Mouse (Mus musculus) common myeloid progenitor, adult 5-6 weeks (primary cell): Measurements from ENCODE around the gene Glis3. TPM values are rescaled to one million over a fixed set of nuclear protein-coding genes. Genes with fewer than 3 reads are reported as not detected.

Experiments used
- ATAC-seq: replicated peaks from 2 replicates; pipeline ENCODE4 v1.8.0; 2016; ENCODE audit warnings: low read depth, mild to moderate bottlenecking, moderate TSS enrichment, inconsistent platforms; ENCODE audit not compliant: poor library complexity, severe bottlenecking
- total RNA-seq: library from RNA; stranded (forward); fragments of 200-1000, 187-1606 nt; gene quantifications from 2 replicates; pipeline ENCODE4 v1.2.3, GENCODE M21; 2017

Gene Glis3
- total RNA-seq: 0.63 and 0.73 TPM in 2 replicates

DNA sequence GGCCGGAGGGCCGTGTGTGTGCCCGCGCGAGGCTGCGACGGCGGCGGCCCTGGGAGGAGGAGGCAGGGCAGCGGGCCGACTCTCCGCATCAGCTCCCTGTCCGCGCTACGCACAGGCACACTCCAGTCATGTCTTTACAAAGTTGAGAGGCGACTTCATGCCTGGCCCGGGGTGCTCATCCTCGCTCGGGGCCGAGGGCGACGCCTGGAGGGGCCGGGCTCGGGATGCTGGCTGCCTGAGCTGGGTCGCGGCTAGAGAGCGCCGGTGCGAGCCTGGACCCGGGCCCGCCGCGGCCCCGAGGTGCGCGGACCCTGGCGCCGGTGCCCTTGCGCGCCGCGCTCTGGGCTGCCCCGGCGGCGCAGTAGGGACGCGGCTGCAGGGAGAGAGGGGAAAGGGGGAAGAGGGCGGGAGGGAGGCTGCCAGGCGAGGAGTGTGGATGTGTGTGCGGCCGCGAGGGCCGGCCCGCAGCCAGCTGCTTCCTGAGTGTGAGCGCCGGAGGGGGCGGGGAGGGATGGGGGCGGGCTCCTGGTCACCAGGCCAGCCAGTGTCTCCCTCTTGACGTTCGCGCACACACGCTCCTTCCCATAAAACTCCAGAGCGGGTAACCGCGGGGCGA is at the start of gene Glis3:
Glis3 (minus strand) TSS at position 302 of the 616 bp plus-strand sequence.
- peak; percentile 83 for ATAC-seq

GRCm38 (mm10) chr19:28726161-28726880 is 46.4 kb upstream of the Glis3 start:
- ATAC-seq: no peak

GRCm38 (mm10) chr19:28724641-28725040 is 44.8 kb upstream of the Glis3 start:
- ATAC-seq: no peak

GRCm38 (mm10) chr19:28722626-28723025 is 42.7 kb upstream of the Glis3 start:
- ATAC-seq: no peak

GRCm38 (mm10) chr19:28721834-28722233 is 42.0 kb upstream of the Glis3 start:
- ATAC-seq: no peak

GRCm38 (mm10) chr19:28720016-28720415 is 40.1 kb upstream of the Glis3 start:
- no peak for ATAC-seq

- ATAC-seq: no peak
These were observed 34.8 kb upstream of the Glis3 start for GRCm38 (mm10) chr19:28714674-28715073.

- no peak for ATAC-seq
These were observed 17.8 kb upstream of the Glis3 start for GRCm38 (mm10) chr19:28697718-28698117.

GRCm38 (mm10) chr19:28686398-28686797 is 6.5 kb upstream of the Glis3 start:
- no peak for ATAC-seq

DNA sequence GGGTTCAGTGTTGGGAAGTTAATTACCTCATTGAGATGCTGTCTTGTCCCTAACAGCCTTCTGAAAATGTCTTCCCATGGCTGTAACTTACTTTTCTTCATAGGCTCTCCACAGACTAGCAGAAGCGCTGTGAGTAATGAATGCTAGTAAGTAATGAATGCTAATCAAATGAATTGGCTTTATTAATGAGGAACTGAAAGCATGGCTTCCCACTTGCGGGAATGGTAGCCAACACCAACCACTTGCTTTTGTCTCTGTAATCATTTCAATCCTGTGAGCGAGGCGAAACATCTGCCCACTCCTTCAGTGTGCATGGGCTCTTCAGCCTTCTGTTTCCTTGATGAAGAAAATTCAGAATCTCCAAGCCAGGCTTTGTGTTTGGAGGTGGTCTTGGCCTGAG is 5.6 kb upstream of the Glis3 start:
- no peak for ATAC-seq

- no peak for ATAC-seq
These were observed 4.5 kb upstream of the Glis3 start for GRCm38 (mm10) chr19:28684347-28684746.

GRCm38 (mm10) chr19:28683346-28683745 is 3.5 kb upstream of the Glis3 start:
- no peak for ATAC-seq

DNA sequence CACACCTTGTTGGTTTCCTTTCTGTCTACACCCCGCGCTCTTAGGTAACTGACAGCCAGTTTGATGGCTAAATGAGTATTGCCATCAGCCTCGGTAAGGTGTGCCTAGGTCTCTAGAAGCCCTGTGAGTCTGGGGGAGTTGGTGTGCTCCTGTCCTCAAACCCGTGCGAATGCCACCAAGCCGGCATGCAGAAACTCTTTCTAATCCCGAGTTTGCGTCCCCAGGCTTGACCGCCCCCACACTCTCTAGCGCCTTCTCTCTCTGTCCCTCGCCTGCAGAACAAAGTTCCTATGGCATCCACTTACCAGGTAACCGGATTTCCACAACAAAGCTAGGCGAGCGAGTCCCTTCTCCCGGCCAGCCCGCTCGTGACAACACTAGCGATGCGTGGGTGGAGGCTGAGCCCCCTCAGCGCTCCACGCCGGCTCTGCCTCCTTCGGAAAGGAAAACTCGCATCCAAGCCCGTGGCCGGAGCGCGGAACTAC is 544 bp downstream of the Glis3 start:
- ATAC-seq: no peak

DNA sequence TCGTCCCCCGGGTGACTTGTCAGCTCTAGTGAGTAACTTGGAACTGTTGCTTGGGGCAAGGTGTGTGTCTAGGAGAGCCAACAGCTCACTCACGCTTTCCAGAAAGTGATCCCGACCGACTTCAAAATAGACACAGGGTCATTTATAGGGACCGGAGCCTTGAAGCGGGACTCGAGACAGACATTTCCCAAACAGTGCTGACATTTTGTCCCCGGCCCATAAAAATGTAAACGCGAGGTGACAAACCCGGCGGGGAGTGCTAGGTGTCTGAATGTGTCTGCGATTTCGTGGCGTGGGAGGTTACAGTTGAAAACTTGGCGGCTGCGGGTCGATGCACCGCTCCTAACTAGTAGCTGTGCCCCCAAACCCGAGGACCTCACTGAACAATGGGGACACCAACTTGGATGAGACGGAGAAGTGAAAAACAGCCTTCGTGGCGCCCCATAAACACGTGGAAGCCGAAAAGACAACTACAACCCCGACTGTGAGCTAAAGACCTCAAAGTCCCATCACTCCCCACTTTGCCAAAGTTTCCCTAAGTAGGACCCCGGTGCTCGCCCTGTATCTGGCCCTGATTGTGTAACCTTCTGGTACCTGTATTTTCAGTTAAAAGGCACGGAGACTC is 1.1 kb downstream of the Glis3 start:
- ATAC-seq: no peak

GRCm38 (mm10) chr19:28677728-28678438 is 2.0 kb downstream of the Glis3 start:
- ATAC-seq: 0 out of 2 replicates have a peak, but pooled peaks have one; percentile 13

DNA sequence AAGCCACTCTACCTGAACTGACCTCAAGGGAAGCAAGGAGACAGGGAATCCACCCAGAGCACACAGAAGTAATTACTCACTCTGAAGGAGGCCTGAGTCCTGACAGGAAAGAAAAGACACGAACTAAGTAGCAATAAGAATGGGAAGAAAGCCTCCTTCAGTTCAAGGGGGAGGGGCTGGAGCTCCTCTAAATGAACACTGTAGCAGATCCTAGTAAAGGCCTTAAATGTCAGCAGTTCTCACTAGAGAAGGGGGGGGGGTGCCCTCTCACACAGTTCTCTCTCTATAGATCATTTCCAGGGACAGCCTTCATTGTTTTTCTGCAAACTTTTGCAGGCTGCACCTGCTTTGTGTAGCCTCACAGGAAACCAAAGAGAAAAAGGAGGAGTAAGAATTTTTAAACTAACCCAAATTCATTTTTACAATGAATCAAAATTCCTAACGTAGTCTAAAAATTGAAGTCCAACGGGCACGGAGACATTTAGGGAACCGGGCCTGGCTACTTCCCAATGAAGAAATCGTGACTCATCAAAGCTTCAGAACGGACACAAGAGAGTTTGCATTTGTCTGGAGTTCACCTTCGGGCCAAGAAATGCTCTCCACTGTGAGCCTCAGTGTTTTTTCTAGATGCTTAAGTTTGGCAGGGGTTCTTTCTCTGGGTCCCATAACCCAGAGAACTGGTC is 2.7 kb downstream of the Glis3 start:
- ATAC-seq: 0 out of 2 replicates have a peak, but pooled peaks have one; percentile 18

GRCm38 (mm10) chr19:28663781-28664180 is 16.1 kb downstream of the Glis3 start:
- ATAC-seq: no peak

- ATAC-seq: no peak
These were observed 16.7 kb downstream of the Glis3 start for GRCm38 (mm10) chr19:28663148-28663547.

GRCm38 (mm10) chr19:28662474-28662873 is 17.4 kb downstream of the Glis3 start:
- no peak for ATAC-seq

GRCm38 (mm10) chr19:28660912-28661311 is 19.0 kb downstream of the Glis3 start:
- ATAC-seq: no peak
